Mouse (Mus musculus): ENCODE results near the gene Anxa6.

DNA sequence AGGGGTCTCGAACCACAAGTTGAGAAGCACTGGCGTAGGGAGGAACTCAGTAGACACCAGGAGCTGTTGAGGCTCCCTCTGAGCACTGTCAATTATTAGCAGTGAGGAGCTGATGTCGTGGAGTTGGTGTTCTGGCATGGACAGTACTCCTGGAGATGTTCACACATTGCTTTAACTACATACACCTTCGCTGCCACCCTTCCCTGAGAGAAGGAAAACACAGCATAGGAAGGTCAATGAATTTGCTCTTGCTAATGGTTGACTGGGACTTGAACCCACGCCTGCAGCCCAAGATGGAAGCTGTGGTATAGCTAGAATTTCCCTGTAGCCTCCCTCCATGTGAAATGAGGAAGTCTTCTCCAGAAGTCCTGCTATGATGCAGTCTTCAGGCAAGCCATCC lies 57.9 kb downstream of the Anxa6 start:
- TF ChIP-seq CTCF (conservative IDR thresholded peaks at IDR 0.05 in 1 of 2, IDR thresholded peaks at IDR 0.05 in 1 of 2; ENCODE audit: low read depth in 2 of 2, low read length in 2 of 2) (no peak), ZKSCAN1 (IDR thresholded peaks at IDR 0.05; ENCODE audit: borderline replicate concordance, low read depth, low read length) (no peak), MAZ (IDR thresholded peaks at IDR 0.05; ENCODE audit: low read depth, low read length) (no peak)

All from CH12.LX (cell line).